Mouse (Mus musculus) CH12.LX (cell line): Measurements from ENCODE around the gene Schip1.

Source experiments
- POLR2A ChIP-seq: IDR thresholded peaks from 2 replicates; pipeline ENCODE4 v1.6.1; 2011; ENCODE audit warnings: low read depth, mild to moderate bottlenecking, improper control_type of control experiment, low read length
- SMC3 ChIP-seq: IDR thresholded peaks from 2 replicates; pipeline ENCODE4 v1.6.1; 2011; ENCODE audit warnings: low read depth, low read length, improper control_type of control experiment
- USF1 ChIP-seq: IDR thresholded peaks from 2 replicates; pipeline ENCODE4 v1.6.1; 2014; ENCODE audit warnings: low read depth, mild to moderate bottlenecking, inconsistent platforms, low read length, improper control_type of control experiment

- TF ChIP-seq USF1 = no peak
- no peak for TF ChIP-seq POLR2A
- TF ChIP-seq SMC3 = no peak
Observed at GRCm38 (mm10) chr3:68493170-68493585, 428.6 kb downstream of the Schip1 start.
